Mouse (Mus musculus): ENCODE results near the gene Apbb2.

Apbb2 gene

GRCm38 (mm10) chr5:66602287-66602820 is 16.2 kb downstream of the Apbb2 start:
- DNase-seq (ENCODE audit: low spot score) = no peak

DNA sequence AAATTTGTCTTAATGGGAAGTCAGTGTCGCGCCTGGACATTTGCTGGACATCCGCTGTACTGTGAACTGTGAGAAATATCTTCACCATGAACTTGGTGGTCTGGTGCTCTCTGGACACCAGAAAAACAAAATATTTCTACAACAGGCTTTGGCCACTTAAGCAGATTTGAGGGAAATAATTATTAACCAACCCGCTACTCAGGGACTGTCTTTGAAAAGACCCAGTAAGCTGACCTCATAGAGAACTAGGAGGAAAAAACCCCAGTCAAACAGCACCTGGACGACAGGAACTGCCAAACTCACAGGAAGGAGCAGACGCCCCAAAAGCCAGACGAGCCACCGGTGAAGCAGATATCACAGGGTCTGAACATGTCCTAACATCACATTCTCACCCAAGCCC is 18.2 kb downstream of the Apbb2 start:
- DNase-seq (ENCODE audit: low spot score) = no peak

DNA sequence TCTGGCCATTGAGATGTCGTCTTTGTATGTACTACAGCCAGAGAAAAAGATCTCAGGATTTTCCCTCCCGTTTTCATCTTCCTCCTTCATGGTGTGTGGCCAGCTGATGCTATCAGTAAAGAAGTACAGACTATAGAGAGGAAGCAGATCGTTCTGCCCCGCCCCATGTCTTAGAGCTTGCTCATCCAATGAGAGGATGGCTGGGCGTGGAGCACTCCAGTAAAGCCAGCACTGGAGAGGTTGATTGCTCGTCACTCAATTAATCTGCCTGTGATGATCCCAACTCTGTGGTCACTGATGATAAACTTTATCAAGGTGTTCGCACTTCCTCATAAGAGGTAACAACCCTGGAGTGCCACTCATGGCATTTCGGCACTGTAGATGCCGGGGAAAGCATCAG is 18.7 kb downstream of the Apbb2 start:
- DNase-seq (ENCODE audit: low spot score) = no peak

DNA sequence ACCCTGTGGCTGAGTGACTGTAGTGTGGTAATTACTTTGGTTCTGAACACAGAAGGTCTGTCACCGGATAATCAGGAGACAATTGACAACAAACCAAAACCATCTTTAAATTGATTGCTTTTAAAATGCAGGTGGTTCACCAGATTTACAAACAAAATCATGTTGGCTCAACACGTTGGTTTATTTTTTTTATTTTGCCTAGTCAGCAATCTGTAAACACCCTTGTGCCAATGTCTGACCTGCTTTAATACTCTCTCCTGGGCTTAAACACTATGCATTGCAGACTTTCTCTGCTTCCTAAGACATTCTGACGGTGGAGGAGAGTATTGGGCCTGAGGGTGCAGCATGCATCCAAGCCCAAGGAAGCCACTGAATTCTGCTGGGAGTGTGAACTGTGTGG is 22.3 kb downstream of the Apbb2 start:
- no peak for DNase-seq (ENCODE audit: low spot score)

GRCm38 (mm10) chr5:66594881-66595280 is 23.7 kb downstream of the Apbb2 start:
- DNase-seq (ENCODE audit: low spot score) = no peak

DNA sequence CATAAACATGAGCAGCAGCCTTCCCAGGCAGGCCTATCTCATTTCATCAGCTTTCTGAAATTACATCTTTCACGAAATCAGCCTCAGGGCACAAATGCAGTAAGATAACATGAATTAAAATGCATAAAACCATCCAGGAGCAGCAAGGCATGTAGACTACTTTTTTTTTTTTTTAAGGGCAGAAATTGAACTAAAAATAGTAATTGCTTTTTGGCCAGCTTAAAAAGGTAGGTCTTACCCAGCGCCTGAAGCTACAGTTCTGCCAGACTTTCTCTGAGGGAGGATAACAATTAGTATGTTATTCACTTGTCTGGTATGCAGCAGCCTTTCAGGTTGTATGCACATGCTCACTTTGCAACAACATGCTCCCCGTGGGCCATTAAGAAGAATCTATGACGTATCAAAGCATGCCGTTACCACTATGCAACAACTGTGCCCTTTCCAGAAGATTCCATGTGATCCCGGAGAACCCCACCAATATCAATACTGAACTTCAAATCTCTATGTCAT is 32.3 kb downstream of the Apbb2 start:
- no peak for DNase-seq (ENCODE audit: low spot score)

DNA sequence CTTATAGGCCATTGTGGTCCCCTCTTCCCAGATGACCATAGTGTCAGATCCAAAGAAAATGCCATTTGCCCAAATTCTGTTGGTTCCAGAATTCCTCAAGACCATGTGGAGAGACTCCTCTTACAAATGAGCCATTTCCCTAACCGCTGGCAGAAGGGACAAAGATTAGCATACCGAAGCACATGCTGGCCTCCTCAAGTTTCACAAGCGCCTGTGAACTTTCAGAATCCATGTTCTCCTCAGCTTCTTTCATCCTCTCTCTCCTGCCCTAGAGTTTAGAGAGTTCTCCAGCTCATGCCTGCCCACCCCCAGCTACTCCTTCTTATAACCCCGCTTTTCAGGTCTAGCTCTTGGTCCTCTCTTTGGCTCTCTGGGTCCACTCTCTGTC is 35.6 kb downstream of the Apbb2 start:
- DNase-seq (ENCODE audit: low spot score) = no peak

GRCm38 (mm10) chr5:66582281-66583018 is 36.1 kb downstream of the Apbb2 start:
- DNase-seq (ENCODE audit: low spot score) = no peak

GRCm38 (mm10) chr5:66579066-66579465 is 39.5 kb downstream of the Apbb2 start:
- no peak for DNase-seq (ENCODE audit: low spot score)

GRCm38 (mm10) chr5:66576299-66576698 is 42.3 kb downstream of the Apbb2 start:
- DNase-seq (ENCODE audit: low spot score) = no peak

DNA sequence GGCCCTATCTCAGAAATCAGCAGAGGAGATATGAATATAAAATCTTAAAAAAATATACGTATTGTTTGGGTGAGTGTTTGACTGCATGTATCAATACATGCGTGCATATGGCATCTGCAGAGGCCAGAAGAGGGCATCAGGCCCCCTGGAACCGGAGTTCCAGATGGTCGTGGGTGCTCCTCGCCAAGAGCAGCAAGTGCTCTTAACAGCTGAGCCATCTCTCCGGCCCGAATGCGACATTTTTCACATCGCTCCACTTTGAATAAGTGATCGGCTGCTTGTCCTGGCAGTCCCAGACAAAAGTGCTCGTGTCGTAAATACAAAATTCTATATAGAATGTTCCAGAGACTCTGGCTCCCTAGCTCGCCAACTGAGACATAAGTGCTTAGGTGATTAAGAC is 43.4 kb downstream of the Apbb2 start:
- no peak for DNase-seq (ENCODE audit: low spot score)

GRCm38 (mm10) chr5:66573266-66573665 is 45.3 kb downstream of the Apbb2 start:
- DNase-seq (ENCODE audit: low spot score) = no peak

GRCm38 (mm10) chr5:66572086-66572855 is 46.3 kb downstream of the Apbb2 start:
- DNase-seq (ENCODE audit: low spot score) = no peak

GRCm38 (mm10) chr5:66570709-66571108 is 47.9 kb downstream of the Apbb2 start:
- no peak for DNase-seq (ENCODE audit: low spot score)

GRCm38 (mm10) chr5:66569141-66569801 is 49.3 kb downstream of the Apbb2 start:
- no peak for DNase-seq (ENCODE audit: low spot score)

- DNase-seq (ENCODE audit: low spot score) = no peak
Observed at GRCm38 (mm10) chr5:66568002-66568401, 50.6 kb downstream of the Apbb2 start.

DNA sequence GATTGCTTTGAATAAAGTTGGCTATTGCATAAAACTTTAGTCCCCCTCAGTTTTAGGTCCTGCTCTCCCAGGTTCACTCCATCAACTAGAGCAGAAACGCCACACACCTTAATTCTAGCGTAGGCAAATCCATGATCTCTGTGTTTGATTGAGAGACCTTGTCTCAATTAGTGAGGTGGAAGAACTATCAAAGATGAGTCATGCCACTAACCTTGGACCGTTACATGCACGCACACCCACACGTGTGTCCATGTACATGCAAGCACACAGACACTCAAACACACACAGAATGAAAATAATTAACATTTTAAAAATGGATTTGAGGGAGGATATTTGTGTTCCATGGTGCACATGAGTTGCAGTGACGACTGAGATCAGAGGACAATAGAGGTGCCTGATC is 51.2 kb downstream of the Apbb2 start:
- DNase-seq (ENCODE audit: low spot score) = no peak

DNA sequence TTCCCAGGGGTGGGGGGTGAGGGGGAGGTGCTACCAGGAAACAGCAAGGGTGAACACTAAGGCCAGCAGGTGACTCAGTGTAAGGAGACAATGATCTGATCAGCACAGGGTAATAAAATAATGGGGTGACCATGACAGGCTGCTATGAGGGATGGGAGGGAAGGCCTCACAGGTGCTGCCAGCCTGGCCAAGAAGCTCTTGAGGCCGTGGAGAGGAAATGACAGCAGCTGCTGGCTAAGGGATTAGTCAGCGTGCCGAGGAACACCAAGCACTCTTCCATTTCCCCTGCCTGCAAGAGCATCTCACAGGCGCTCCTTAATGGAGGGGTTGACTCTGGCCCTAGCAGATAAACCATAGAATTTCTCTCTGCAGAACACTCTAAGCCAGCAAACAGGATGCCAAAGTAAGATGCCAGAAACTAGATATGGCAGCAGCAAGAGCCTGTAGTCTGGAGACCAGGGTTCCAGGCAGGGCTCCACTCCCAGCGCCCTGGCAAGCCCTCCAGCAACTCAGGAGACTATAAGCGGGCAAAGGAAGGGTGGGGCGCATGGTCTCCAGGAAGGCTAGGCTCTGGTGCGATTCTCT is 58.9 kb downstream of the Apbb2 start:
- DNase-seq (ENCODE audit: low spot score) = no peak

DNA sequence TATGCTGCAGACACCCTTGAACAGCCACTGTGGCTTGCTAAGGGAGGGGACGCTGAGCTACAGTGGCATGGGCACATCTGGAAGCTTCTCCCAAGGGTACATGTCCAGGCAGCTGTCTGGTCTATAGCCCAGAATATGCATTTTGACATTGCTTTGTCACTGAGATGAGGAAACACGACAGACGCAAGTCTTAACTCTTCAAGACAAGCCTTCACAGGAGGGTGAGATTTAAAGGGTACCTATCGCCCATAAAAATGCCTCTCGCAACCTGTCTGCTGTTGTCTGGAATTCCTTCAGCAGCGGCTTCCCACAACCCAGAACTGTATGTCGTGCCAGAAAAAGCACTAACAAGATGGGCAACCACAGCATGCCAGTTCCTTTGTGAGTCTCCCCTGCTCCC is 60.5 kb downstream of the Apbb2 start:
- DNase-seq (ENCODE audit: low spot score) = no peak

DNA sequence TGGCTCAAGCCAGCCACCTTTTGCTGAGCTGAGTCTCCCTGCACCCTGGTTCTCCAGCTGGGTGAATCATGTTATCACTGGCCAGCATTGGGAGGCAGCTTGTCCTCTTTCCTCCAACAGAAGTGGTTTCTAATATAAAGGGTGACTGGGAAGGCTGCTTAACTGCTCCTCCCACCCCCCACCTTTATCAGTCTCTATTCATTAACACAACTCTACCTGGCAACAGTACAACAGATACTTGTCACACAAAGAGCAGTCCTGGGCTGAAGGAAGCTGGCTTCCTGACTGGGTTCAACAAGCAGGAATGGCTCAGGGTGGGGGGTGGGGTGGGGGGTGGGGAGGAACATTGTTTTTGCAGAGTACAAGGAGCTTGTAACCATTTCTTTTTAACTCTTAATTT is 64.7 kb downstream of the Apbb2 start:
- DNase-seq (ENCODE audit: low spot score) = no peak

- no peak for DNase-seq (ENCODE audit: low spot score)
Observed at GRCm38 (mm10) chr5:66552246-66552645, 66.3 kb downstream of the Apbb2 start.

- no peak for DNase-seq (ENCODE audit: low spot score)
Observed at GRCm38 (mm10) chr5:66550292-66550691, 68.3 kb downstream of the Apbb2 start.
